Mouse (Mus musculus) MEL (cell line): Measurements from ENCODE around the gene BC034090.

Experiments
- CTCF ChIP-seq, 3 experiments: IDR thresholded peaks in 2 of 3; conservative IDR thresholded peaks in 1 of 3; 2 replicates each; pipeline ENCODE4 v1.5.1; 2011 to 2012; ENCODE audit warnings: low read length in 3 of 3, low read depth in 2 of 3, mild to moderate bottlenecking in 2 of 3, improper control_type of control experiment in 1 of 3, inconsistent platforms in 1 of 3, mixed read lengths in 1 of 3, moderate library complexity in 1 of 3; ENCODE audit not compliant: control insufficient read depth in 1 of 3, insufficient read depth in 1 of 3, poor library complexity in 1 of 3, severe bottlenecking in 1 of 3
- E2F4 ChIP-seq: IDR thresholded peaks from 2 replicates; pipeline ENCODE4 v1.6.1; 2011; ENCODE audit warnings: low read depth, low read length, improper control_type of control experiment, borderline replicate concordance
- JUND ChIP-seq: IDR thresholded peaks from 2 replicates; pipeline ENCODE4 v1.6.1; 2011; ENCODE audit warnings: low read depth, mild to moderate bottlenecking, improper control_type of control experiment, low read length
- MAZ ChIP-seq: IDR thresholded peaks from 2 replicates; pipeline ENCODE4 v1.6.1; 2012; ENCODE audit warnings: low read depth, mild to moderate bottlenecking, inconsistent platforms, low read length, improper control_type of control experiment
- MYC ChIP-seq: IDR thresholded peaks from 2 replicates; pipeline ENCODE4 v1.6.1; 2011; ENCODE audit warnings: low read depth, mild to moderate bottlenecking, low read length, improper control_type of control experiment, moderate library complexity
- NELFE ChIP-seq: IDR thresholded peaks from 2 replicates; pipeline ENCODE4 v1.6.1; 2011; ENCODE audit warnings: low read depth, low read length, improper control_type of control experiment
- POLR2A ChIP-seq, 2 experiments: IDR thresholded peaks; 2 replicates each; pipeline ENCODE4 v1.6.1; 2011 to 2012; ENCODE audit warnings: low read length in 2 of 2, mild to moderate bottlenecking in 2 of 2, control low read depth in 1 of 2, improper control_type of control experiment in 1 of 2, low read depth in 1 of 2, moderate library complexity in 1 of 2; ENCODE audit not compliant: control insufficient read depth in 1 of 2, insufficient read depth in 1 of 2, poor library complexity in 1 of 2
- UBTF ChIP-seq: IDR thresholded peaks from 2 replicates; pipeline ENCODE4 v1.6.1; 2012; ENCODE audit warnings: low read depth, mild to moderate bottlenecking, inconsistent platforms, low read length, improper control_type of control experiment, moderate library complexity, borderline replicate concordance; ENCODE audit not compliant: insufficient read depth

DNA sequence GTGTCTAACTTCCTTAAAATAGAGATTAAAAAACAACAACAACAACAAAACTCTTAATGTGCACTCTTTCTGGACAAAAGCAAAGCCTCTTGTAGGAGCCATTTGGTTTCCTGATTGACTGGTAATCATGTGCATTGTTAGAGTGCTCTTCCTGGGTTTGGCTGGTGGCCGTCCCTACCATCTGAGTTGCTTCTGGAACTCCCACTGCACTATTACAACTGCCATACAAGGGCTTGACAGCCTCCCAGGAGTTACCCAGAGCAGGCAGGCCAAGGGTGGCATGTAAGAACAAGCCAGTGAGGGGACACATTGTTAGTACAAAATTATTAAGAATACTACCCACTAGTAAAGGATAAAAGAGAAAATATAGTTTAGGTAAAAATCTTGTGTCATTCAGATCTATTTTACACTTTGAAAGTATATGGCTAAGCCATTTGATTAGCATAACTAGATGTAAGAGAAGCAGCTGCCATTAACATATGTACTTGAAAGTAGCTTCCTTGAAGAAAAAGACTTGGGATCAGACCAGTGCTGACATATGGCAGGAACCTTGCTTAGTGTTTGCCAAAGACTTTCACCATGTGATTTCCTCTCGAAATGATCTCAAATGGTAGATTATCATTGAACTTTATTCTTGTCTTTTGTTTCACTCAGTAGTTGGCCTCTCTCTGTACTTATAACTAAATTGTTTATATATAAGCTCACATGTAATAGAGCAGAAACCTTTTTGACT, 65.9 kb downstream of the BC034090 start:
- TF ChIP-seq E2F4 (no peak), POLR2A (IDR thresholded peaks at IDR 0.05; ENCODE audit: control insufficient read depth in 1 of 2, insufficient read depth in 1 of 2, low read depth in 1 of 2, low read length in 2 of 2, poor library complexity in 1 of 2) (no peak), CTCF (IDR thresholded peaks at IDR 0.05 in 2 of 3, conservative IDR thresholded peaks at IDR 0.05 in 1 of 3; ENCODE audit: control insufficient read depth in 1 of 3, insufficient read depth in 1 of 3, low read depth in 2 of 3, low read length in 3 of 3, poor library complexity in 1 of 3, severe bottlenecking in 1 of 3) (no peak), MAZ (no peak), UBTF (no peak), MYC (no peak), JUND (no peak), NELFE (no peak)
